Mouse (Mus musculus): Measurements from ENCODE around the gene Gm20458.

DNA sequence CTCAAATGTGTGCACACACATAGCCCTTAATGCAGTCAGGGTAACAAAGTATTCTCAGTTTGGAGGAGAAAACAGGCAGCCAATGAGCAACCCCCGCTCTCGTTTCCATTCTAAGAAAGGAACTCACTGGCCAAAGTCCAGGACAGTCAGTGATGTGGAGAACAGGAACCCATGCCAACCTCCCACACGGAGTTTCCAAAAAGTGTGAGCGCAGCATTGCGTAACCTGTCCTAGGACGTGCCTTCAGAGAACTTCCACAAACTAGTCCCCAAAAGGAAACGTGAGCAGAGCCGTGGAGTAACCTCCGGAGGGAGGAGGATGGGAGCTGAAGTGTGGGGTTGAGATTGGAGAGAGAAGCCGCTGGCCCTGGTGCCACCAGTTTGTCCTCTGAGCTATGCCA lies 5.9 kb upstream of the Gm20458 start:
- TF ChIP-seq CTCF (IDR thresholded peaks at IDR 0.05), result no peak
- peak; percentile 90 for TF ChIP-seq EP300 (IDR thresholded peaks at IDR 0.05; ENCODE audit: insufficient read depth, low read depth, low read length)
- TF ChIP-seq POLR2A (IDR thresholded peaks at IDR 0.05; ENCODE audit: insufficient read depth, low read depth, low read length), result no peak

All from heart, adult 2 months (tissue).